Mouse (Mus musculus) liver, embryonic 18 days (tissue): ENCODE results near the gene Smok3c. TPM values are rescaled to one million over a fixed set of nuclear protein-coding genes. Genes with fewer than 3 reads are reported as not detected.

Experiments used
- polyA plus RNA-seq: library from polyadenylated mRNA; depleted of rRNA; stranded (reverse); fragments of >200 nt; gene quantifications from 2 replicates; pipeline ENCODE4 v1.2.3, GENCODE M21; 2012; rRNA removed

Gene Smok3c
- not detected in 2 replicates for polyA plus RNA-seq

DNA sequence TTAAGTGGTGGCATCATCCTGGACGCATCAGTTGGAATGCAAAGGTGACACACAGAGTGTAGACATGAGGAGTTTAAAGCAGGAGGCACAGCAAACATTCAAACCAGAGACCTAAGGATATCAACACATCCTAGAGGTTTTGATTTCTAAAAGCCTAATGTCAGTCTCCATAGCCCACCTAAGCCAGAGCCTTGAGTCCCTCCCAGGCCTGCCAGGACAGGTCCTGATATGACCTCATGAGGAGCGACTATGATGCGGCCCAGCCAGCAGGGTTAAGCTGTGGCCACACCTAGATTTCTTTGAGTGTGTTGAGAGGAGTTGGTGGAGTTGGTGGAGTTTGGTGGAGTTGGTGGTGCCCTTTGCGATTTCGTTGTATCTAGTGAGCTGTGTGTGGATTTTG is at the start of gene Smok3c:
TSS of gene Smok3c (plus strand) at position 301 of the 400 bp plus-strand sequence.

GRCm38 (mm10) chr5:138020961-138021479 is 32.0 kb upstream of the Smok3c start, which contains the start of the genes Smok3a and Smok3b:
TSS of gene Smok3a (plus strand) at chr5:138021261.
TSS of gene Smok3b (plus strand) at chr5:138021429.

GRCm38 (mm10) chr5:138084996-138085395 is 32.0 kb downstream of the Smok3c start, which contains the start of gene Zkscan1:
TSS of gene Zkscan1 (plus strand) at chr5:138085084.

Other genes starting within 250 kb of the Smok3c start
- 8.3 and 9.1 TPM in 2 replicates for gene Pilra, start 216.9 kb upstream of the Smok3c start, polyA plus RNA-seq
- gene Pilrb1, start 195.1 kb upstream of the Smok3c start, polyA plus RNA-seq: 10.7 and 12.0 TPM in 2 replicates
- gene Pilrb2, start 181.4 kb upstream of the Smok3c start, polyA plus RNA-seq: 13.2 and 13.6 TPM in 2 replicates
- 17.9 and 21.6 TPM in 2 replicates for gene Cyp3a13, start 131.6 kb upstream of the Smok3c start, polyA plus RNA-seq
- 0.30 and 0.49 TPM in 2 replicates for gene Gjc3, start 90.1 kb upstream of the Smok3c start, polyA plus RNA-seq
- gene Azgp1, start 71.7 kb upstream of the Smok3c start, polyA plus RNA-seq: 584 and 631 TPM in 2 replicates
- gene Smok3a, start 31.9 kb upstream of the Smok3c start, polyA plus RNA-seq: not detected in 2 replicates
- gene Smok3b, start 31.8 kb upstream of the Smok3c start, polyA plus RNA-seq: 0.01 TPM in 1 of 2 replicates, not detected in the other
- 2.9 and 3.0 TPM in 2 replicates for gene Zkscan1, start 31.9 kb downstream of the Smok3c start, polyA plus RNA-seq
- gene Zscan21, start 63.7 kb downstream of the Smok3c start, polyA plus RNA-seq: 10.0 and 10.6 TPM in 2 replicates
- gene Zfp113, start 102.5 kb downstream of the Smok3c start, polyA plus RNA-seq: 1.4 and 1.6 TPM in 2 replicates
- 113 and 134 TPM in 2 replicates for gene Cops6, start 107.9 kb downstream of the Smok3c start, polyA plus RNA-seq
- 10.2 and 11.1 TPM in 2 replicates for gene Ap4m1, start 118.8 kb downstream of the Smok3c start, polyA plus RNA-seq
- gene Mcm7, start 119.2 kb downstream of the Smok3c start, polyA plus RNA-seq: 65.8 and 67.1 TPM in 2 replicates
- gene Taf6, start 134.3 kb downstream of the Smok3c start, polyA plus RNA-seq: 23.8 and 24.7 TPM in 2 replicates
- gene Cnpy4, start 134.3 kb downstream of the Smok3c start, polyA plus RNA-seq: 6.9 TPM in 2 replicates
- gene Mblac1, start 141.1 kb downstream of the Smok3c start, polyA plus RNA-seq: 1.7 and 1.8 TPM in 2 replicates
- gene Nxpe5, start 172.7 kb downstream of the Smok3c start, polyA plus RNA-seq: 0.12 and 0.16 TPM in 2 replicates
- gene Lamtor4, start 202.3 kb downstream of the Smok3c start, polyA plus RNA-seq: 59.3 and 63.4 TPM in 2 replicates
- 20.7 and 25.8 TPM in 2 replicates for gene BC037034, start 210.8 kb downstream of the Smok3c start, polyA plus RNA-seq
- 0.02 TPM in 2 replicates for gene Gal3st4, start 219.6 kb downstream of the Smok3c start, polyA plus RNA-seq
- gene Gm43720, start 226.8 kb downstream of the Smok3c start, polyA plus RNA-seq: not detected in 2 replicates
- gene Gpc2, start 226.8 kb downstream of the Smok3c start, polyA plus RNA-seq: 1.5 and 2.1 TPM in 2 replicates
- 1.8 and 2.9 TPM in 2 replicates for gene Stag3, start 227.0 kb downstream of the Smok3c start, polyA plus RNA-seq